Mouse (Mus musculus) right cerebral cortex, postnatal 14 days (tissue): ENCODE measurements at regions not wholly inside any gene's neighbourhood (a gene's known extent, or its start where the extent isn't known, plus 50 kb on each side); places are given as distances from the start of the nearest gene placed in this dataset.
"Not testable (repeated sequence)": the region's sequence is repeated elsewhere in the genome, so short reads cannot be mapped to it uniquely, and the experiment has no call there.

Source experiments
- DNase-seq: peaks from one replicate; pipeline ENCODE4 v3.0.0; 2022

- no peak for DNase-seq
Measured at GRCm38 (mm10) chr16:30778078-30778477, 178.6 kb downstream of the Fam43a start.

- DNase-seq: no peak
Measured at GRCm38 (mm10) chr16:30778945-30779344, 179.4 kb downstream of the Fam43a start.

- no peak for DNase-seq
Measured at GRCm38 (mm10) chr16:30784261-30784660, 184.7 kb downstream of the Fam43a start.

GRCm38 (mm10) chr16:30784949-30785348, 185.4 kb downstream of the Fam43a start:
- DNase-seq: no peak

- no peak for DNase-seq
Measured at GRCm38 (mm10) chr16:30786060-30786459, 186.5 kb downstream of the Fam43a start.

GRCm38 (mm10) chr16:30787351-30787750, 187.8 kb downstream of the Fam43a start:
- no peak for DNase-seq

GRCm38 (mm10) chr16:30788321-30788781, 188.8 kb downstream of the Fam43a start:
- DNase-seq: no peak

- no peak for DNase-seq
Measured at GRCm38 (mm10) chr16:30788944-30789781, 189.6 kb downstream of the Fam43a start.

GRCm38 (mm10) chr16:30790036-30790435, 190.5 kb downstream of the Fam43a start:
- no peak for DNase-seq

- DNase-seq: no peak
Measured at GRCm38 (mm10) chr16:30790551-30791001, 191.1 kb downstream of the Fam43a start.

GRCm38 (mm10) chr16:30791048-30791855, 191.7 kb downstream of the Fam43a start:
- no peak for DNase-seq

GRCm38 (mm10) chr16:30792738-30793377, 193.3 kb downstream of the Fam43a start:
- no peak for DNase-seq

GRCm38 (mm10) chr16:30793378-30793753, 193.8 kb downstream of the Fam43a start:
- no peak for DNase-seq

GRCm38 (mm10) chr16:30793856-30794255, 194.3 kb downstream of the Fam43a start:
- DNase-seq: no peak

- DNase-seq: no peak
Measured at GRCm38 (mm10) chr16:30795501-30795904, 196.0 kb downstream of the Fam43a start.

- no peak for DNase-seq
Measured at GRCm38 (mm10) chr16:30796103-30796502, 196.6 kb downstream of the Fam43a start.

- DNase-seq: no peak
Measured at GRCm38 (mm10) chr16:30797006-30797405, 197.5 kb downstream of the Fam43a start.

- DNase-seq: no peak
Measured at GRCm38 (mm10) chr16:30797973-30798471, 198.5 kb downstream of the Fam43a start.

GRCm38 (mm10) chr16:30798536-30798935, 199.0 kb downstream of the Fam43a start:
- no peak for DNase-seq

- no peak for DNase-seq
Measured at GRCm38 (mm10) chr16:30799699-30800483, 200.4 kb downstream of the Fam43a start.

- DNase-seq: no peak
Measured at GRCm38 (mm10) chr16:30804018-30804417, 204.5 kb downstream of the Fam43a start.

GRCm38 (mm10) chr16:30806206-30806605, 206.7 kb downstream of the Fam43a start:
- not testable (repeated sequence) for DNase-seq
